Mouse (Mus musculus) intestine, postnatal 0 days (tissue): ENCODE results near the gene Smad5. TPM values are rescaled to one million over a fixed set of nuclear protein-coding genes. Genes with fewer than 3 reads are reported as not detected.

Experiments
- ATAC-seq: fragments of 200-750 bp; cut with Nextera tagmentation; 2 replicates; pipeline ENCODE4 v1.8.0; 2017; ENCODE audit warnings: mild to moderate bottlenecking, moderate TSS enrichment, moderate library complexity
- H3K27ac ChIP-seq: fragments of 300-500 bp; sonication (generic); 2 replicates; pipeline ENCODE4 v1.5.1; 2014; ENCODE audit warnings: mild to moderate bottlenecking, low read depth, low read length, moderate library complexity
- H3K27me3 ChIP-seq: fragments of 300-500 bp; sonication (generic); replicated peaks from 2 replicates; pipeline ENCODE4 v1.6.1; 2014; ENCODE audit warnings: low read length, mixed read lengths; ENCODE audit not compliant: control insufficient read depth, insufficient read depth
- H3K36me3 ChIP-seq: fragments of 300-500 bp; sonication (generic); 2 replicates; pipeline ENCODE4 v1.6.1; 2014; ENCODE audit warnings: mild to moderate bottlenecking, moderate library complexity; ENCODE audit not compliant: control insufficient read depth, insufficient read depth
- H3K4me1 ChIP-seq: fragments of 300-500 bp; sonication (generic); replicated peaks from 2 replicates; pipeline ENCODE4 v1.6.1; 2014; ENCODE audit warnings: antibody characterized with exemption, low read length, mixed read lengths; ENCODE audit not compliant: control insufficient read depth, insufficient read depth
- H3K4me2 ChIP-seq: fragments of 300-500 bp; sonication (generic); replicated peaks from 2 replicates; pipeline ENCODE4 v1.6.1; 2014; ENCODE audit warnings: low read depth, mild to moderate bottlenecking, moderate library complexity
- H3K4me3 ChIP-seq: fragments of 300-500 bp; sonication (generic); 2 replicates; pipeline ENCODE4 v1.5.1; 2014; ENCODE audit warnings: low read depth, low read length
- H3K9ac ChIP-seq: fragments of 300-500 bp; sonication (generic); 2 replicates; pipeline ENCODE4 v1.6.1; 2014; ENCODE audit warnings: mild to moderate bottlenecking, low read depth, low read length
- H3K9me3 ChIP-seq: fragments of 300-500 bp; sonication (generic); 2 replicates; pipeline ENCODE4 v1.6.1; 2016; ENCODE audit warnings: mixed run types; ENCODE audit not compliant: control insufficient read depth
- CTCF ChIP-seq: sonication (generic); IDR thresholded peaks from 2 replicates; pipeline ENCODE4 v1.5.1; 2016; ENCODE audit warnings: low read depth, mild to moderate bottlenecking, control low read depth, antibody characterized with exemption, moderate library complexity
- WGBS: fragments of 180-500 bp; shearing (Covaris S2); extraction: QIAGEN DNeasy Blood & Tissue Kit; methylation state at CpG from one replicate; pipeline ENCODE4 v1.1.7; 2014; 5-methylcytosine and 5-hydroxymethylcytosine counted together
- polyA plus RNA-seq: library from polyadenylated mRNA; unstranded; fragments of >200 nt; fragmentation: Nextera tagmentation; extraction: Ambion mirVana; gene quantifications from 2 replicates; pipeline ENCODE4 v1.2.1, GENCODE M21; 2015

The Smad5 gene
- polyA plus RNA-seq, 1 experiment from 2014 or later, result 8.5 TPM

- H3K4me3 ChIP-seq, result no peak overlapping the region
- H3K4me1 ChIP-seq, result no peaks in the 10 kb centered on the region; the same call in 1 of the 2 replicates
- TF ChIP-seq CTCF, result no peak
- H3K27me3 ChIP-seq, result no peaks in the 10 kb centered on the region
- no peak overlapping the region; the same call in 1 of the 2 replicates for H3K4me2 ChIP-seq
- 21% methylated on average over 9 of the region's 9 CpGs for whole genome bisulfite sequencing
- no peak for ATAC-seq
- no peak overlapping the region for H3K9ac ChIP-seq
- no peaks in the 10 kb centered on the region for H3K9me3 ChIP-seq
- no peaks in the 10 kb centered on the region for H3K36me3 ChIP-seq
- H3K27ac ChIP-seq, result no peak overlapping the region
Measured at GRCm38 (mm10) chr13:56698391-56698790, 4.4 kb upstream of the Smad5 start.

DNA sequence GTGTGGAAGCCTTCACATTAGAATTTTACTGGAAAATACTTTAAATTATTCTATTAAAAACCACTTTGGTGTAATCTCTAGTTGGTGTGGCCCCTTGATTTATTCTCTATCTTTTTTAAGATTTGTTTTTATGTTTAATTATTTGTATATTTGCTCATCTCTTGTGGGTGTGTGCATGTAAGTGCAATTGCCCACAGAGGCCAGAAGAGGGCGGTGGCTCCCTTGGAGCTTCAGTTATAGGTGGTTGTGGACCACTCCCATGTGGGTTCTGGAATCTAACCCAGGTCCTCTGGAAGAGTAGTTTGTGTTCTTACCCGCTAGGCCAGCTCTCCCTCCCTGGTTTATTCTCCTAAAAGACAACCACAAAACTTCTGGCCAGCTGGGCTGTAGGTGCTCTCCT, 3.4 kb upstream of the Smad5 start:
- H3K4me3 ChIP-seq, result no peak overlapping the region
- no peaks in the 10 kb centered on the region; the same call in none of the 2 replicates for H3K4me1 ChIP-seq
- no peak overlapping the region for H3K9ac ChIP-seq
- peak; percentile 46 for TF ChIP-seq CTCF
- H3K27ac ChIP-seq, result no peak overlapping the region
- no peaks in the 10 kb centered on the region for H3K9me3 ChIP-seq
- H3K27me3 ChIP-seq, result no peaks in the 10 kb centered on the region
- no peaks in the 10 kb centered on the region for H3K36me3 ChIP-seq
- WGBS, result 92% methylated on average over 2 of the region's 2 CpGs
- no peak overlapping the region for H3K4me2 ChIP-seq
- ATAC-seq, result no peak

- H3K27me3 ChIP-seq, result no peaks in the 10 kb centered on the region
- no peaks in the 10 kb centered on the region; the same call in none of the 2 replicates for H3K4me1 ChIP-seq
- no peak overlapping the region for H3K4me2 ChIP-seq
- no peak overlapping the region for H3K27ac ChIP-seq
- no peaks in the 10 kb centered on the region for H3K9me3 ChIP-seq
- TF ChIP-seq CTCF, result no peak
- H3K36me3 ChIP-seq, result no peaks in the 10 kb centered on the region
- H3K4me3 ChIP-seq, result no peak overlapping the region
- H3K9ac ChIP-seq, result no peak overlapping the region
- WGBS, result 82% methylated on average over 1 of the region's 1 CpGs
- ATAC-seq, result no peak
Measured at GRCm38 (mm10) chr13:56700981-56701380, 1.8 kb upstream of the Smad5 start.

DNA sequence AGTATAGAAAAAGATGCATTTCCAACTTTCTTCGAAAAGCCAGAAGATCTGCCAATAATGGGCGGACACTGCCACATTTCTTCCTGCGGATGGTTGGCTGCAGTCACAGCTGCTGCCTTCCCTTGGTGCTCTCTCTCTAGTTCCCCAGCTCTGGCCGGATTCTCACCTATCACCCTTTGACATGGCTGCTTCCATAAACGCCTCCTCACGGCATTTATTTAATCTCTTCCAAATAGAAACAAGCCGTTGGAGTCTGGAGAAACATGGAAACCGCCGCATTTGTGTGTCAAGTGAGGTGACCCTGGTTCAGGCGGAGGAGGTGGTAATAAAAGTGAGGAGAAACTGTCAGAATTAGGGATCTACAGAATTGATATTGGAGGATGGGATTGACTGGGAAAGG, 886 bp upstream of the Smad5 start:
- no peak overlapping the region for H3K4me3 ChIP-seq

GRCm38 (mm10) chr13:56703222-56703870, 536 bp downstream of the Smad5 start:
- Histone ChIP-seq H3K36me3 (no peaks in the 10 kb centered on the region), H3K27ac (peak overlapping the region; percentile 100), H3K4me3 (peak overlapping the region; percentile 70), H3K27me3 (no peaks in the 10 kb centered on the region), H3K9me3 (no peaks in the 10 kb centered on the region), H3K4me2 (peak overlapping the region; percentile 75), H3K9ac (peak overlapping the region; percentile 93), H3K4me1 (no peaks in the 10 kb centered on the region; the same call in 1 of the 2 replicates)
- TF ChIP-seq CTCF, result no peak
- peak; percentile 89 for ATAC-seq
- WGBS, result under 1% methylated on average over 64 of the region's 80 CpGs

More for the DNA sequence above, 886 bp upstream of the Smad5 start:
- no peaks in the 10 kb centered on the region for H3K9me3 ChIP-seq
- H3K27me3 ChIP-seq, result no peaks in the 10 kb centered on the region
- no peak for TF ChIP-seq CTCF
- H3K9ac ChIP-seq, result no peak overlapping the region
- H3K4me1 ChIP-seq, result no peaks in the 10 kb centered on the region; the same call in none of the 2 replicates
- no peaks in the 10 kb centered on the region for H3K36me3 ChIP-seq
- peak overlapping the region; percentile 75 for H3K4me2 ChIP-seq
- H3K27ac ChIP-seq, result no peak overlapping the region
- 65% methylated on average over 10 of the region's 10 CpGs for WGBS
- no peak for ATAC-seq

GRCm38 (mm10) chr13:56703871-56704321, 1.1 kb downstream of the Smad5 start:
- Histone ChIP-seq H3K27ac (peak overlapping the region; percentile 100), H3K4me3 (peak overlapping the region; percentile 70), H3K27me3 (no peaks in the 10 kb centered on the region), H3K36me3 (no peaks in the 10 kb centered on the region), H3K9ac (peak overlapping the region; percentile 93), H3K4me1 (no peaks in the 10 kb centered on the region; the same call in 1 of the 2 replicates), H3K9me3 (no peaks in the 10 kb centered on the region), H3K4me2 (peak overlapping the region; percentile 75)
- no peak for TF ChIP-seq CTCF
- ATAC-seq, result peak; percentile 23
- under 1% methylated on average over 11 of the region's 11 CpGs for WGBS
